Mouse (Mus musculus) stomach, postnatal 0 days (tissue): ENCODE results near the gene Tmem8.

Source experiments
- CTCF ChIP-seq: IDR thresholded peaks from 2 replicates; pipeline ENCODE4 v1.5.1; 2016; ENCODE audit warnings: antibody characterized with exemption, low read depth, mild to moderate bottlenecking, moderate library complexity
- EP300 ChIP-seq: optimal IDR thresholded peaks from 2 replicates; pipeline ENCODE3; 2016; ENCODE audit warnings: antibody characterized with exemption

DNA sequence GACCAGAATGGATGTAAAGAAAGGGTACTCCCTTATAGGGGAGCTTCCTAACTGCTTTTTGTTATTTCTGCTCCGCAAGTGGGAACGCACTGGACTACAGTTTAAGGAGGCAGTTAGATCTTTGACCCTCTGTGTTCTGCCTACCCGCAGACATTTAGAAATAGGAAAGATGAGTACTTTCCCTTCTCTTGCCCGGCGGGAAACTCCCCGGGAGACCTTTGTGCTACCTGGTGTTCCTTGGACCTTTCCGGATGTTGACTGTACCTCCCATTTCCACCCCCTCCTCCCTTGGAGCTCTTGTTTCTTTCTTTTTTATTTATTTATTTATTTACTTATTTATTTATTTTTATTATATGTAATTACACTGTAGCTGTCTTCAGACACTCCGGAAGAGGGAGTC lies 962 bp downstream of the Tmem8 start:
- TF ChIP-seq CTCF = no peak
- no peak for TF ChIP-seq EP300
